Mouse (Mus musculus): ENCODE measurements around the gene Upf3b. TPM values are rescaled to one million over a fixed set of nuclear protein-coding genes. Genes with fewer than 3 reads are reported as not detected.

Upf3b gene
- polyA plus RNA-seq, 1 experiment from 2014 or later, result 24.1 TPM

DNA sequence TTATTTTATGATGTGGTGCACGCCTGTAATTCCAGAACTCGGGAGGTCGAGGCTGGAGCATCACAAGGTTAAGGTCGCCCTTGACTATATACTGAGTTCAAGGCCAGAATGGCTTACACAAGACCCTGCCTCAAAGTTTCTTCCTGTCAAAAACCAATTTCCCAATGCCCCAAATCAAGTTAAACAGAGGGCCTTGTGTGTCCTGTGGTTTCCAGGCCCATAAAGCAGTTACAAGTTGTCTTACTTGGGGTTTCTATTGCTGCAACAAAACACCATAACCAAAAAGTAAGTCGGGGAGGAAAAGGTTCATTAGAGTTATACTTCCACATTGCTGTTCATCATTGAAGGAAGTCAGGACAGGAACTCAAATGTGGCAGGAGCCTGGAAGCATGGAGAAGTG is 41.4 kb downstream of the Upf3b start:
- no peak overlapping the region for H3K4me3 ChIP-seq
- H3K9me3 ChIP-seq, result no peaks in the 10 kb centered on the region
- H3K27me3 ChIP-seq, result no peaks in the 10 kb centered on the region
- no peak overlapping the region for H3K9ac ChIP-seq (replicated peaks)
- 91% methylated on average over 5 of the region's 5 CpGs for WGBS
- no peak overlapping the region for H3K27ac ChIP-seq (replicated peaks)
- H3K36me3 ChIP-seq, result no peaks in the 10 kb centered on the region
- H3K4me2 ChIP-seq (replicated peaks), result no peak overlapping the region
- no peaks in the 10 kb centered on the region for H3K4me1 ChIP-seq
- no peak for ATAC-seq (ENCODE audit: low FRiP score, low read depth)

DNA sequence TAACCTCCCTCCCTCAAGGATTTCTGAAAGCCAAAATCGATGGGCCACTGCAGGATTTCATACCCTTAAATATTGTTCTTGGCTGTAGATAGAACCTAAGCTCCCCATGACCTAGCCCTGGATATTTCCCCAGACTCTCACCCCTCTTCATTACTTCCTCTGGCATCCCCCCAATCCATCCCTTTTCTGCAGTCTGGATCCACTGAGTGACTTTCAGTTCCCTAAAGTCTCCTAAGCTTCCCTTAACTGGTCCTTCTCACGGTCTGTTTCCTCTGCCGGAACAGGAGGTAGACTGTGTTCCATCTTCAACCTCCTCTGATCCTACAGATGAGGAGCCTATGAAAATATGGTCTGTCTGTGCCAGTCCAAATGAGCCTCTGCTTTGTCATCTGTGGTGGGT is 42.8 kb downstream of the Upf3b start:
- H3K4me3 ChIP-seq, result no peak overlapping the region
- no peaks in the 10 kb centered on the region for H3K36me3 ChIP-seq
- H3K4me2 ChIP-seq (replicated peaks), result no peak overlapping the region
- no peak overlapping the region for H3K9ac ChIP-seq (replicated peaks)
- H3K27ac ChIP-seq (replicated peaks), result no peak overlapping the region
- no peaks in the 10 kb centered on the region for H3K27me3 ChIP-seq
- no peaks in the 10 kb centered on the region for H3K4me1 ChIP-seq
- 78% methylated on average over 3 of the region's 3 CpGs for WGBS
- ATAC-seq (ENCODE audit: low FRiP score, low read depth), result no peak
- no peaks in the 10 kb centered on the region for H3K9me3 ChIP-seq

DNA sequence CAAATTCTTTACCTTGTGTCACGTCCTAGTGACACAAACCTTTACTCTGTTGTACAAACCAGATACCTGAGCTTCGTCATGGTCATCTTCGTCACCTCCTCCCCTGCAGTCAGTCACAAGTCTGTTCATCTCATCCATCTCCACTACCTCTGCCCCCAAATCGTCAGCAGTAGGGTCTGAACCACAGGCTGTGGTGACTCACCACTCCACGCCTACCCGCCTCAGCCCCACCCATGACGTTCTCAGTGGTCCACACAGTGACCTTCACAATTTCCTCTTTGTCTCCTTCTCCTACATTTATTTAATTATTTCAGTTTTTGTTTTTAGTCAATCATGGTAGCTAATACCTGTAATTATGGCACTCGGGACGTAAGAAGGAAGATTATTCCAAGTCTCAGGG is 46.2 kb downstream of the Upf3b start:
- H3K4me1 ChIP-seq, result no peaks in the 10 kb centered on the region

DNA sequence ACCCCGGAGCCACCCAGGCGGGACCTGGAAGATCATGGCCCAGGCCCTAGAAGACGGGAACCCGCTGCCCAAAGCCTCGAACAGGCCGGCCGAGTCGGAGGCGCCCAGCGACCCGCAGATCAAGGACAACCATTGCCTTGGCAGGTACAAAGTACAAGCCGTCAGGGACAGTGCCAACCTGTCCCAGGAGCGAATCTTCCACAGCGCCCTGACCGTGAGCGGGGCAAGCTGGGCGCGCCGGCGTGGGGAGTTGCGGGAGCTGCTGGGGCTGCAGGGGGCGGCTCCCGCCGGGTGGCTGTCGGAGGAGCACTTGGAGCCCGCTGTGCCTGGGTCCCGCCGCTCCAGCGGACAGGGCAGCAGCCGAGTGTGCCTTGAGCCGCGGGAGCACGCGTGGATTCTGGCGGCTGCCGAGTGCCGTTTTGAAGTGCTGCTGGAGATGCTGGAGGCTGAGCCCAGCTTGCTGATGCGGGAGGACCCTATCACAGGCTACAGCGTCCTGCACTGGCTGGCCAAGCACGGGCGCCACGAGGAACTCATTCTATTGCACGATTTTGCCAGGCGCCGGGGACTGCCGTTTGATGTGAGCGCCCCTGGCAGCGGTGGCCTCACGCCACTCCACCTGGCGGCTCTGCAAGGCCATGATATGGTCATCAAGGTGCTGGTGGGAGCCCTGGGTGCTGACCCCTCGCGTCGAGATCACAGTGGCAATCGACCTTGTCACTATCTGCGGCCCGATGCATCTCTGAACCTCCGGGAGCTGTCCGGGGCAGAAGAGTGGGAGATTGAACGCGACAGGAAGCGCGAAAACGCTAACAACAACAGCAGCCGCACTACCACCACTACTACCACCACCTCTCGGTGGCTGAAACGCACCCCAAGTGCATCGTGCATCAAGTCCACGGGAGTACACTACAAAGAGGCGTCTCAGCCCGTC is 61.0 kb downstream of the Upf3b start:
- ATAC-seq (ENCODE audit: low FRiP score, low read depth), result no peak
- Histone ChIP-seq H3K27ac (replicated peaks) (no peak overlapping the region), H3K27me3 (peaks cover 76% of the 10 kb centered on the region), H3K4me1 (peaks cover 11% of the 10 kb centered on the region; the same call in 1 of the 2 replicates), H3K36me3 (no peaks in the 10 kb centered on the region), H3K9ac (replicated peaks) (no peak overlapping the region), H3K4me2 (replicated peaks) (peak overlapping the region; percentile 63), H3K4me3 (peak overlapping the region; percentile 38), H3K9me3 (no peaks in the 10 kb centered on the region)
- WGBS, result 24% methylated on average over 65 of the region's 70 CpGs

More for the DNA sequence above, 46.2 kb downstream of the Upf3b start:
- Histone ChIP-seq H3K4me3 (no peak overlapping the region), H3K4me2 (replicated peaks) (no peak overlapping the region), H3K9ac (replicated peaks) (no peak overlapping the region), H3K9me3 (no peaks in the 10 kb centered on the region), H3K27me3 (no peaks in the 10 kb centered on the region), H3K36me3 (no peaks in the 10 kb centered on the region), H3K27ac (replicated peaks) (no peak overlapping the region)
- ATAC-seq (ENCODE audit: low FRiP score, low read depth), result no peak
- WGBS, result 89% methylated on average over 9 of the region's 9 CpGs

DNA sequence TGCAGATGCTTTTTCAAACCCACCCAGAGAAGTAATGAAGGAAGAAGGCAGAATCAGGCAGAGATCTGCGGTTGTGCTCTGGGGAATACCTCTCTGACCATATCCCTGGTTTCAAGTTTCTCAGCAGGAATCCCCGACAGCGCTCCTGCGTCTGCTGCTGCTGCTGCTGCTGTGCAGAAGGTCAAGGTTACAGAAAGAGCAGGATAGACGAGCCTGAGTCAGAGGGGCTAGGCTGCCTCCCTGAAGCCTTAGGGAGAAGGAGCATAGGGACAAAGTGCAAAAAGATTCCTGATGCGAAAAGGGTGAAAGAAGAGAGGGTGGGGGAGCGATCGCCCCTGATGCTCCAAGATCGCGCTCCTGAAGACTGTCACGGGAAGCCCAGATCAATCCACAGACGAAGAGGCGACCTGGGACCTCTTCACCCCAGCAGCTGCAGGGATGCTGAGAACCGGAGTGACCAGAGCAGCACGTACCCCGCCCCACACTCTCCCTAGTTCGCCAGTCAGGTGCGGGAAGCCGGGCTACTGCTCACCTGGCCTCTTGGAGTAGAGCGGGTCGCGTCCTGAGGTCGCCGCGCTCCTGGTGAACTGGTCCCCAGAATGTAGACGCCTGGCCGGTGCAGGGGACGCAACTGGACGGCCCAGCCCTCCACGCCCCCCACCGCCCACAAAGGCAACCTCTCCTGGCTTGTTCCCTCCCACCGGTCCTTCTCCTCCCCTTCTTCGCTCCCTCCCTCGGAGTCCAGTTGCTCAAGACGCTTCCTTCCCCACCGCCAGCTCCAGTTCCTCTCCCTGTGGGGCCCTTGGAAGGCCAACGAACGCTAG is 61.8 kb downstream of the Upf3b start, which contains the start of gene Sowahd:
Gene Sowahd (plus strand): TSS at position 780 of the 824 bp plus-strand sequence.
- no peak within 1 kb of the TSS for H3K9ac ChIP-seq (replicated peaks)
- ATAC-seq (ENCODE audit: low FRiP score, low read depth), result no peak

DNA sequence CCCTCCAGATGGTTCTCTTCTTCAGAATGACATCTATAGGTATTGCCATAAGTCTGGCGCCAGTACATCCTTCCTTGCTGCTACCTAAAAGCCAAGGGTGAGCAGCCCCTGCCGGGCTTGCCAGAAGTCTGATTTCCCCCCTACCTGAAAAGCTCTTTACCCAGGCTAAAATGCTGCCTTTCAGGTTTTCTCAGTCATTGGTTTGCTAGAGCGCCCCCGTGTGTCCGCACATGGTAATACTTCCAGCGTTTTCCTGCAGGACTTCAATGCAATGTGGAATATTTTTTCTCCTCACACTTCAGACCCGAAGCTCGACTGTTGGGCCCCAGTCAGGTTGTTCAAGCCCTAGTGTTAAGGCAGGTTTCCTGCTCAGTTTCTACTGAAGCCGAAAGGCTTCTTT is 67.4 kb downstream of the Upf3b start:
- Histone ChIP-seq H3K9me3 (no peaks in the 10 kb centered on the region), H3K4me2 (replicated peaks) (no peak overlapping the region), H3K36me3 (no peaks in the 10 kb centered on the region), H3K4me3 (no peak overlapping the region), H3K27me3 (peaks cover 25% of the 10 kb centered on the region), H3K9ac (replicated peaks) (no peak overlapping the region), H3K4me1 (no peaks in the 10 kb centered on the region), H3K27ac (replicated peaks) (no peak overlapping the region)
- 17% methylated on average over 9 of the region's 9 CpGs for WGBS
- ATAC-seq (ENCODE audit: low FRiP score, low read depth), result no peak

More for the DNA sequence above, 61.8 kb downstream of the Upf3b start, which contains the start of gene Sowahd:
- Histone ChIP-seq H3K4me2 (replicated peaks) (peak within 1 kb of the TSS; percentile 63), H3K36me3 (no peaks in the 10 kb centered on the region), H3K9me3 (no peaks in the 10 kb centered on the region), H3K4me1 (peaks cover 11% of the 10 kb centered on the region; the same call in 1 of the 2 replicates), H3K4me3 (peak within 1 kb of the TSS; percentile 38), H3K27ac (replicated peaks) (no peak within 1 kb of the TSS), H3K27me3 (peaks cover 76% of the 10 kb centered on the region)
- WGBS, result 22% methylated on average over 37 of the region's 38 CpGs

Other genes starting within 250 kb of the Upf3b start
- 110 TPM in 2 replicates for gene Ube2a, start 236.4 kb downstream of the Upf3b start, polyA plus RNA-seq (2016; fragmentation: Nextera tagmentation; extraction: Ambion mirVana)
- gene C330007P06Rik, start 236.2 kb downstream of the Upf3b start, polyA plus RNA-seq (2016; fragmentation: Nextera tagmentation; extraction: Ambion mirVana), result 28.1 and 32.3 TPM in 2 replicates
- gene Nkrf, start 207.4 kb downstream of the Upf3b start, polyA plus RNA-seq (2016; fragmentation: Nextera tagmentation; extraction: Ambion mirVana), result 8.7 and 9.7 TPM in 2 replicates
- 49.2 and 55.5 TPM in 2 replicates for gene Sept6, start 118.5 kb downstream of the Upf3b start, polyA plus RNA-seq (2016; fragmentation: Nextera tagmentation; extraction: Ambion mirVana)
- not detected in 2 replicates for gene Sowahd, start 61.5 kb downstream of the Upf3b start, polyA plus RNA-seq (2016; fragmentation: Nextera tagmentation; extraction: Ambion mirVana)
- gene Rpl39, start 24.9 kb downstream of the Upf3b start, polyA plus RNA-seq (2016; fragmentation: Nextera tagmentation; extraction: Ambion mirVana), result 412 and 427 TPM in 2 replicates
- 23.9 and 28.6 TPM in 2 replicates for gene Nkap, start 16.5 kb upstream of the Upf3b start, polyA plus RNA-seq (2016; fragmentation: Nextera tagmentation; extraction: Ambion mirVana)
- 0.17 TPM in 1 of 2 replicates, not detected in the other for gene Akap14, start 58.5 kb upstream of the Upf3b start, polyA plus RNA-seq (2016; fragmentation: Nextera tagmentation; extraction: Ambion mirVana)
- 412 and 415 TPM in 2 replicates for gene Ndufa1, start 80.8 kb upstream of the Upf3b start, polyA plus RNA-seq (2016; fragmentation: Nextera tagmentation; extraction: Ambion mirVana)
- 15.7 and 17.0 TPM in 2 replicates for gene Rnf113a1, start 80.9 kb upstream of the Upf3b start, polyA plus RNA-seq (2016; fragmentation: Nextera tagmentation; extraction: Ambion mirVana)
- not detected in 2 replicates for gene Gm9, start 100.7 kb upstream of the Upf3b start, polyA plus RNA-seq (2016; fragmentation: Nextera tagmentation; extraction: Ambion mirVana)
- not detected in 2 replicates for gene Rhox1, start 111.9 kb upstream of the Upf3b start, polyA plus RNA-seq (2016; fragmentation: Nextera tagmentation; extraction: Ambion mirVana)
- 0.32 TPM in 1 of 2 replicates, not detected in the other for gene Rhox2a, start 134.7 kb upstream of the Upf3b start, polyA plus RNA-seq (2016; fragmentation: Nextera tagmentation; extraction: Ambion mirVana)
- gene Rhox3a, start 139.6 kb upstream of the Upf3b start, polyA plus RNA-seq (2016; fragmentation: Nextera tagmentation; extraction: Ambion mirVana), result not detected in 2 replicates
- not detected in 2 replicates for gene Rhox4a, start 155.0 kb upstream of the Upf3b start, polyA plus RNA-seq (2016; fragmentation: Nextera tagmentation; extraction: Ambion mirVana)